Mouse (Mus musculus) liver, embryonic 14.5 days (tissue): ENCODE data around the gene Lhfpl2.

Experiments
- CTCF ChIP-seq: IDR thresholded peaks from 2 replicates; pipeline ENCODE4 v1.5.1; 2016; ENCODE audit warnings: antibody characterized with exemption, low read depth, control low read depth
- EP300 ChIP-seq: IDR thresholded peaks from 2 replicates; pipeline ENCODE4 v1.6.1; 2016; ENCODE audit warnings: antibody characterized with exemption, low read depth

DNA sequence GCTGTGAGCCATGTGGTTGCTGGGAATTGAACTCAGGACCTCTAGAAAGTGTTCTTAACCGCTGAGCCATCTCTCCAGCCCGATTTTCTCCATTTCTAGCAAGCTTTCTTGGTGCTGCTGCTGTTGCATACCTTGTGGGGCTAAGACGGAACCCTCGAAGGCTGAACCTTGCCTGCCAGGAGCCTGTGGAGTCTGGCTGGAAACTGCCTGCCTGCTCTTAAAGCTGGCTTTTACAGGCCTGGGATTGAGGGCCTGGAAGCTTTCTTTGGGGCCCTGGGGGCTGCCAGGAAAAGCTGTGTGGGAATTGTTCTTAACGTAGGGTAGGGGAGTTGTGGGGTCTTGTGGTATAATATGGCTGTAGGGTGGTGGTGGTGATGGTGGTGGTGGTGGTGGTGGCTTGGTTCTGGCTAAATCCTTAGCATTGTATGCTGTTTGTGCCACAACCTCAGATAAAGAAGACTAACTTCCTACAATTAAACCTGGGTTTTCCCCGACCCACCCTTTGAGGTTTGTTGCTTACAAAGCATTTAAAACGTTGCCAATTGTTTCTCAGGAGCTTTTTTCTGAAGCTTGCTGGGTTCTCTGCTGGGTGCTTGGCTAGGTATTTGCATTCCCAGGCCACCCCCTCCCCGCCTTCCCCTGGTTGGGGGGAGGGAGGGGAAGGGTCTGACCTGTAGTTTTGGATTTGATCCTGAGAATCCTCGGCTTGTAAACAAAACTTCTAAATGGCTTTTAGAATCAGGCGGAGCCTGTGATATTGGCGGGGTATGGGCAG is 7.9 kb downstream of the Lhfpl2 start:
- TF ChIP-seq CTCF (no peak), EP300 (no peak)
